Mouse (Mus musculus) adrenal gland, adult 8-10 months (tissue): ENCODE measurements around the gene Arhgef26. TPM values are rescaled to one million over a fixed set of nuclear protein-coding genes. Genes with fewer than 3 reads are reported as not detected.

Experiments used
- DNase-seq: peaks from one replicate; pipeline ENCODE4 v3.0.0; 2022
- total RNA-seq, 4 experiments: library from RNA; stranded (reverse); gene quantifications; 2 replicates each; pipeline ENCODE4 v1.2.4; 2022

Arhgef26 gene
- total RNA-seq, 4 experiments from 2014 or later: 2.2 to 5.2 (median 2.5) TPM

DNA sequence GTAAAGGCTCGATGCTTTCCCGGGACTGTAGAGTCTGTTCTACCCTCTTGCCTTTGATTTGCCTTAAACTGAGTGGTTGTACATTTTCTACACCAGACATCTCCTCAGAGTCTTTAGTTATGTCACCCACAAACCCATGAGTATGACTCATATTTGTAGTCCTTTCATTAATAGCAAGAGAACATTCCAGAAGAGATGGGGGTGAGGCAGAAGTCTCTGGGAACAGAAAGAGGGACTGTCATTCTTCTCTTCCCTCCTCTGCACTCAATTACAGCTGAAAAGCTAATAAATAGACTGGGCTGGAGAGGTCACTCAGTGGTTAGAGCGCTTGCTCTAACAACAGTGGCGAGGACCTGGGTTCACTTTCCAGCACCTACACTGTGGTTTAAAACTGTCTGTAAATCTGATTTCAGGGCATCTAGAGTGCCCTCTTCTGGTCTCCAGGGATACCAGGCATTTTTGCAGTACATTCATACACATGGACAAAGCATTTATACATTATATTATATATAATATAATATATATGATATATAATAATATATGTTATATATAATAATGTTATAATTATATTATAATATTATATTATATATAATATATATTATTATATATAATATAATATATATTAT lies 111.8 kb downstream of the Arhgef26 start:
- no peak for DNase-seq

GRCm38 (mm10) chr3:62452961-62453360 lies 114.8 kb downstream of the Arhgef26 start:
- no peak for DNase-seq

- DNase-seq: no peak
Observed at GRCm38 (mm10) chr3:62454096-62454495, 116.0 kb downstream of the Arhgef26 start.

GRCm38 (mm10) chr3:62455854-62456253 lies 117.7 kb downstream of the Arhgef26 start:
- DNase-seq: no peak

- peak; percentile 32 for DNase-seq
Observed at GRCm38 (mm10) chr3:62458284-62459013, 120.3 kb downstream of the Arhgef26 start.

DNA sequence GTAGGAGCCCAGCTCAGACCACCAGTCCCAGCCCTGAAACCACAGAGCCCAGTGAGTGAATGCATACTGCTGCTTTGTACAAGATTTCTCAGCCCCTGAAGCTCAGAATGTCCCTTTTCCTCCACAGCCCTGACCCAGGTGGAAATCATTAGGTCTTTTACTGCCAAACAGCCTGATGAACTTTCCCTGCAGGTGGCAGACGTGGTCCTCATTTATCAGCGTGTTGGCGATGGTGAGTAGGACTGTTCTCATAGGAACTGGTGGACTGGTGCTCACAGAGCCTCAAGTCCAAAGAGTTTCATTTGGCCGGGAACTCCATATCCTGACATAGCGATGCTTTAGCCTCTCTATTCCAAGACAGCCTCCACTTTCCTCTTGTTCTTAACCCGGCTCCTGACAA lies 121.3 kb downstream of the Arhgef26 start:
- DNase-seq: no peak

GRCm38 (mm10) chr3:62464276-62464675 lies 126.1 kb downstream of the Arhgef26 start:
- DNase-seq: no peak

DNA sequence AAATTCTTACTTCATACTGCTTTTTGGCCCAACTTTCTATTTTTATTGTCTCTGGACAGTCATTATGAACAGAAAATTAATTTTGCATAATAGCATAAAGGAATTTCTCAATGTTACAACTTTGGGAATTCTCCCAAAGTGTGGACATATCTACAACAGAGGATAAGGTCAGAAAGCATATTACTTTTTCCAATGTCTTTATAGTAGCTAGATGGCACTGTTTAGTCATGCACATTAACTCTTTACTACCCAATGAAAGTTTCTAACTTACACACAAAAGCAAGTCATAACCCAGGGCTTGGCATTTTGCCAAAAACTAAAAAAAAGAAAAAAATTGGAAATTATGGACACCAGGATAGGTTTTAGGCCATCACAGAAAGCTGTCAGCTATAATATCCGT lies 132.0 kb downstream of the Arhgef26 start:
- no peak for DNase-seq

DNA sequence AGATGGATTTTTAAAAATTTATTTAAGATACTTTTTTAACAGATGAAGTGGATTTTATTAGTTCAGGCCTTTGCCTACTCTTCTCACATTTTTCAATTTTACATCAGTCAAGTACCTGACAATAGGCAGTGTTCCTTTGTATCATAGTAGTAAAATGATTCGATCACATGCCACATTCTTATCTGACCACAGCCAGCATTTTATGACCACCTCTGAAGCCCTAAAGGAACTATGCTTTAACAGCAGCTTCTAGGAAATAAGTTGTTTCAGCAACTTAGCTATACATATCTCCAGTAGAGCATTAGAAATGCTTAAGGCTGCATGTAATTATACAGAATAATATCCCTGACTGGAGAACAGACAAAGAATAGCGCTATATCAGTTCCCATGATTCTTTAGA lies 146.2 kb downstream of the Arhgef26 start:
- DNase-seq: no peak

DNA sequence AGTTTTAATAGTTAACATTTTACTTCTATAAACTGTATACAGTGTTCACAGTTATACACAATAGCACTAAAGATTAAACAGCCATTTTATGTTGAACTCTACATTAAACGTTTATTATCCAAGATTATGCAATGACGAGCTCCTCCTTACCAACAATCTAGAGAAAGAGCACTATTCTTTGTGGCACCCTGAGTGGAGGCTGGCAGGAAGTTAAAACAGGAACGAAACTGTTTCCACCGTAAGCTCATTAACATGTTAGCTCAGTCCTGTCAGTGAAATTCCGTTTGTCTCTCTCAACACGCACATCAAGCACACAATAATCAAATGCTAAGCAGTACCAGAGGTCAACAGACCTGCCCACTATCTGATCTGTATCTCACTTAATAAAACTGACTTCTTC lies 154.4 kb downstream of the Arhgef26 start:
- DNase-seq: no peak

- DNase-seq: no peak
Observed at GRCm38 (mm10) chr3:62499327-62499726, 161.2 kb downstream of the Arhgef26 start.

GRCm38 (mm10) chr3:62505166-62505900 lies 167.2 kb downstream of the Arhgef26 start:
- no peak for DNase-seq

- peak; percentile 95 for DNase-seq
Observed at GRCm38 (mm10) chr3:62506488-62507205, 168.5 kb downstream of the Arhgef26 start, which contains the start of gene Dhx36. Dhx36 (minus strand) TSS chr3:62507004.

DNA sequence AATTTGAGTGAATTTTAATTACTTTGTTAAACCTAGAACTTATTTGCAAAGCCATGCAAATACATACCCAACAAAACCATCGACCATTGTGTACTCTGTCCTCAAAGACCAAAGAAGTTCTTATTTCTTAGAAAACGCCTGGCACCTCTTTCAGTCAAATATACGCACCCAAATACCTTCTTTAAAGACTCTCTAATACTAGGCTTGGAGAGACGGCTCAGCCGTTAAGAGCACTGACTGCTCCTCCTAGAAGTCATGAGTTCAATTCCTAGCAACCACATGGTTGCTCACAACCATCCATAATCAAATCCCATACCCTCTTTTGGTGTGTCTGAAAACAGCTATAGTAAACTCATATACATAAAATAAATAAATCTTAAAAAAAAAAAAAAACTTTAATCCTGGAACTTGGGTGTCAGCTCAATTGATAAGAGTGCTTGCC lies 169.1 kb downstream of the Arhgef26 start:
- DNase-seq: no peak

Other genes starting within 250 kb of the Arhgef26 start
- gene Dhx36, start 168.7 kb downstream of the Arhgef26 start, total RNA-seq: 10 to 100 TPM; 34.4 to 46.4 (median 42.1) TPM